Mouse (Mus musculus): ENCODE measurements around the gene Cd9. TPM values are rescaled to one million over a fixed set of nuclear protein-coding genes. Genes with fewer than 3 reads are reported as not detected.
A peak's percentile ranks its signal among the peaks of the same experiment; 100 is the strongest.
"Not testable (repeated sequence)": the region's sequence is repeated elsewhere in the genome, so short reads cannot be mapped to it uniquely, and the experiment has no call there.

The Cd9 gene
- total RNA-seq, 2 experiments from 2014 or later, result 39.6 to 40.7 TPM

GRCm38 (mm10) chr6:125495361-125495760 is 770 bp upstream of the Cd9 start:
- no peak for TF ChIP-seq CTCF (IDR thresholded peaks at IDR 0.05)
- no peak for DNase-seq (ENCODE audit: extremely low spot score in 1 of 2, low spot score in 2 of 2)
- H3K27ac ChIP-seq, result no peak overlapping the region
- no peak overlapping the region for H3K4me3 ChIP-seq
- intact Hi-C loops (cut with DNase I), result no loop called here

- no peak for TF ChIP-seq CTCF (IDR thresholded peaks at IDR 0.05)
- no peak overlapping the region; the same call in 1 of the 2 replicates for H3K27ac ChIP-seq
- intact Hi-C loops (cut with DNase I), result no loop called here
- no peak for DNase-seq (ENCODE audit: extremely low spot score in 1 of 2, low spot score in 2 of 2)
- H3K4me3 ChIP-seq, result peak overlapping the region; percentile 62; the same call in 1 of the 2 replicates
Measured at GRCm38 (mm10) chr6:125493147-125493546, 1.4 kb downstream of the Cd9 start.

- no peak for TF ChIP-seq CTCF (IDR thresholded peaks at IDR 0.05)
- DNase-seq (ENCODE audit: extremely low spot score in 1 of 2, low spot score in 2 of 2), result no peak
- intact Hi-C loops (cut with DNase I), result no loop called here
- no peak overlapping the region for H3K4me3 ChIP-seq
- no peak overlapping the region for H3K27ac ChIP-seq
Measured at GRCm38 (mm10) chr6:125492664-125493063, 1.9 kb downstream of the Cd9 start.

GRCm38 (mm10) chr6:125492033-125492432 is 2.6 kb downstream of the Cd9 start:
- DNase-seq (ENCODE audit: extremely low spot score in 1 of 2, low spot score in 2 of 2), result no peak
- intact Hi-C loops (cut with DNase I), result no loop called here
- TF ChIP-seq CTCF (IDR thresholded peaks at IDR 0.05), result no peak
- Histone ChIP-seq H3K4me3 (no peak overlapping the region), H3K27ac (no peak overlapping the region)

- Histone ChIP-seq H3K4me3 (no peak overlapping the region), H3K27ac (no peak overlapping the region; the same call in 1 of the 2 replicates)
- no peak for TF ChIP-seq CTCF (IDR thresholded peaks at IDR 0.05)
- DNase-seq (ENCODE audit: extremely low spot score in 1 of 2, low spot score in 2 of 2), result no peak
- intact Hi-C loops (cut with DNase I), result no loop called here
Measured at GRCm38 (mm10) chr6:125491393-125491792, 3.2 kb downstream of the Cd9 start.

GRCm38 (mm10) chr6:125489881-125490559 is 4.6 kb downstream of the Cd9 start:
- TF ChIP-seq CTCF (IDR thresholded peaks at IDR 0.05), result no peak
- DNase-seq (ENCODE audit: extremely low spot score in 1 of 2, low spot score in 2 of 2), result no peak
- peak overlapping the region; percentile 50 for H3K27ac ChIP-seq
- H3K4me3 ChIP-seq, result no peak overlapping the region
- intact Hi-C loops (cut with DNase I), result no loop called here

- intact Hi-C loops (cut with DNase I), result no loop called here
- no peak for TF ChIP-seq CTCF (IDR thresholded peaks at IDR 0.05)
- Histone ChIP-seq H3K4me3 (no peak overlapping the region), H3K27ac (no peak overlapping the region)
- DNase-seq (ENCODE audit: extremely low spot score in 1 of 2, low spot score in 2 of 2), result no peak
Measured at GRCm38 (mm10) chr6:125485589-125485988, 9.0 kb downstream of the Cd9 start.

GRCm38 (mm10) chr6:125484721-125485120 is 9.9 kb downstream of the Cd9 start:
- Histone ChIP-seq H3K4me3 (no peak overlapping the region), H3K27ac (no peak overlapping the region)
- no peak for TF ChIP-seq CTCF (IDR thresholded peaks at IDR 0.05)
- no peak for DNase-seq (ENCODE audit: extremely low spot score in 1 of 2, low spot score in 2 of 2)
- intact Hi-C loops (cut with DNase I), result no loop called here

GRCm38 (mm10) chr6:125484313-125484660 is 10.3 kb downstream of the Cd9 start:
- intact Hi-C loops (cut with DNase I); H3K27ac ChIP-seq; H3K4me3 ChIP-seq; DNase-seq (ENCODE audit: extremely low spot score in 1 of 2, low spot score in 2 of 2): not testable (repeated sequence)

- DNase-seq (ENCODE audit: extremely low spot score in 1 of 2, low spot score in 2 of 2), result no peak
- TF ChIP-seq CTCF (IDR thresholded peaks at IDR 0.05), result no peak
- Histone ChIP-seq H3K27ac (no peak overlapping the region), H3K4me3 (no peak overlapping the region)
- intact Hi-C loops (cut with DNase I), result no loop called here
Measured at GRCm38 (mm10) chr6:125483515-125484312, 10.9 kb downstream of the Cd9 start.

GRCm38 (mm10) chr6:125482427-125482831 is 12.2 kb downstream of the Cd9 start:
- intact Hi-C loops (cut with DNase I), result no loop called here
- TF ChIP-seq CTCF (IDR thresholded peaks at IDR 0.05), result no peak
- H3K4me3 ChIP-seq, result no peak overlapping the region
- DNase-seq (ENCODE audit: extremely low spot score in 1 of 2, low spot score in 2 of 2), result no peak
- H3K27ac ChIP-seq, result no peak overlapping the region

- TF ChIP-seq CTCF (IDR thresholded peaks at IDR 0.05), result no peak
- Histone ChIP-seq H3K27ac (peak overlapping the region; percentile 15; the same call in 1 of the 2 replicates), H3K4me3 (no peak overlapping the region)
- no peak for DNase-seq (ENCODE audit: extremely low spot score in 1 of 2, low spot score in 2 of 2)
- intact Hi-C loops (cut with DNase I), result no loop called here
Measured at GRCm38 (mm10) chr6:125481667-125482390, 12.8 kb downstream of the Cd9 start.
